Mouse (Mus musculus) C2C12 (cell line): ENCODE results near the gene Pglyrp1.

Experiments used
- CEBPB ChIP-seq: IDR thresholded peaks from one replicate; pipeline ENCODE4 v1.6.1; 2011; ENCODE audit warnings: low read depth, mild to moderate bottlenecking, control low read depth, moderate library complexity
- CTCF ChIP-seq: IDR thresholded peaks from one replicate; pipeline ENCODE4 v1.5.1; 2011; ENCODE audit not compliant: control insufficient read depth, insufficient read depth, insufficient read length
- USF1 ChIP-seq: IDR thresholded peaks from one replicate; pipeline ENCODE4 v1.6.1; 2011; ENCODE audit warnings: low read depth, mild to moderate bottlenecking, control low read depth, moderate library complexity

DNA sequence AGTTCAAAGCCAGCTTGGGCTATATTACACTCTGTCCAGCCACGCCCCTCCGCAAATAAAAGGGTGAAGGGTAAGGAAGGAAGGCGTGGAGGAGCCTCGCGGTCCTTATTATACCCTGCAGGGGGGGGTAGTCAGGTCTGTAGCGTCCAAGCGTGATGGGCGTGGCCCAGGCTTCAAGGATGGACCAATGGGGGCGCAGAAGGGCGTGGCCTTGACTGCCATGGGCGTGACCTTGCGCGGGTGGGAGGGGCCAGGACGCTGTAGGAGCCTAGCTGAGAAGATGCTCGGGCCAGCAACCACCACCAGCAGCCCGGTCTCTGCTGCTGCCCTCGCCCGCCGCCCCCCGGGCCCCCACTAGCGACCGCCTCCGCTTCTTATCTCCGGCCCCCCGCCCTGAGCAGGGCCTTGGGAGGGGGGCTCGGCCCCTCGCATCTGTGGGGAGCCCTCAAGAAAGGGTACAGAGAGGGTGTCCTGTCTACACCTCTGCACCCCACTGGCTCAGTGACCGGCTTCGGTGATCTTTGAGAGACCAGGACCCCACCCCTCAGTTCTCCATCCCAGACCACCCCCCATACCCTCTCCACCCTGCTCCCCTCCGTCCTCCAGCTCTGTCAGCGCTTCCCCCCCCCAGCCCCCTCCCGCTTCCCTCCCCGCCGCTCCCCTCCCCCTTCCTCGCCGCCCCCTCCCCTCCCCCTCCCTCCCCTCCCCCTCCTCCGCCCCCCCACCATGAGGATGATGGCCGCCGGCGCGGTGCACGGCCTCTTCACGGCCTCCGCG is 54.2 kb downstream of the Pglyrp1 start, which contains the start of gene Nova2:
- TF ChIP-seq CTCF (no peak), CEBPB (no peak), USF1 (no peak)
